Mouse (Mus musculus) kidney, adult 2 months (tissue): ENCODE data around the gene Copz1.
"Not testable (repeated sequence)": the region's sequence is repeated elsewhere in the genome, so short reads cannot be mapped to it uniquely, and the experiment has no call there.

Experiments used
- CTCF ChIP-seq: fragments of 200-500 bp; conservative IDR thresholded peaks from 2 replicates; pipeline ENCODE4 v1.5.1; 2011; ENCODE audit warnings: low read depth, mild to moderate bottlenecking, control low read depth, low read length, moderate library complexity, mixed read lengths; ENCODE audit not compliant: insufficient read depth, insufficient read length
- POLR2A ChIP-seq: fragments of 200-500 bp; IDR thresholded peaks from one replicate; pipeline ENCODE4 v1.6.1; 2011; ENCODE audit warnings: low read depth, low read length, control low read depth

- TF ChIP-seq CTCF, POLR2A: not testable (repeated sequence)
Observed at GRCm38 (mm10) chr15:103249511-103249910, 23.0 kb upstream of the Copz1 start.
